Mouse (Mus musculus): Measurements from ENCODE around the gene Rpl36-ps4.

Gene Rpl36-ps4

DNA sequence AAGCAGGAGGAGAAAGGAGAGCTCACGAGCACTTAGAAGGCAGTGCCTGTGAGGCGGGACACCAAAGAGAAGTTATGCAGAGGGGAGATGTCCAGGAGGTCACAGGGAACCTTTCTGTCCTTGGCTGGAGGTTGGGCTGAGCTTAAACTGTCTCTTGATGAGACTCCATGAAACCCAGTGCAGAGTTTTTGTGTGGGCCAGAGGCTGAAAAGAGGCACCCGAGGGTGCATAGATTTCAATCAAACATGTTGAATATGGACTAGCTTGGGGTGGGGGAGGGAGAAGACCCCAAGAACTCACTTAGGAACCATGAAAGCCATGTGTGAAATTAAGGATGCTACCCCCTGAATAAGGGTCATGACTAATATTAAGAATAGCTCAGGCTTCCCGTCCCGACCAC lies at the start of gene Rpl36-ps4:
Gene Rpl36-ps4 (plus strand): TSS at position 301 of the 400 bp plus-strand sequence.
- no peak for DNase-seq (ENCODE audit: low read depth, low spot score)

DNA sequence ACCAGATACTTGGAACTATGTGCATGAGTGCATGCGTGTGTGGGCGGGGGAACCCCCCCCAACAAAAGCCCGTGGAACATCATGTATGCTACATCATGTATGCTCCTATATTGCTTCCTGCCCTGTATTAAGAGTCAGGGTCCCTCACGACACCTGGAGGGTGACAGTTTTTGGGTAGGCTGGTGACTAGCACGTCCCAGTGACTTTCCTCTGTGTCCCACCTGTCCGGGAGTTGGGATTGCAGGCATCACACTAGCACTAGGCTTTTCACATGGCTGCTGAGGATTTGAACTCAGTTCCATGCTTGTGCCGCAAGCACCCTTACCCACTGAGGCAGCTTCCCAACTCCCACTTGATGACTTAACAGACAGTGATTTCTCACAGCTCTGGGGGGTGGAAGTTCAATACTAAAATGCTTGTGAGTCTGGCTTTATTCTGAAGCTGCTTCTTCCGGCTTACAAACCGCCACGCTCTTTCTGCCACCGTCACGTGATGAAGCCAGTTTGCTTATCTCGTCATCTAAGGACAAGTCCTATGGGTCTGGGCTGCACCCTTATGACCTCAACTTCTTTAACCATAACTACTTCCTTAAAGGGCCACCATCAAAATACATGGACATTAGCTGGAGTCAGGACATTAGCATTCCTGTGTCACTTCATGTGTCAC lies 49.2 kb upstream of the Rpl36-ps4 start:
- peak; percentile 8 for DNase-seq (ENCODE audit: low read depth, low spot score)

- DNase-seq (ENCODE audit: low read depth, low spot score), result no peak
These were observed 48.5 kb upstream of the Rpl36-ps4 start for GRCm38 (mm10) chr17:87872286-87872685.

DNA sequence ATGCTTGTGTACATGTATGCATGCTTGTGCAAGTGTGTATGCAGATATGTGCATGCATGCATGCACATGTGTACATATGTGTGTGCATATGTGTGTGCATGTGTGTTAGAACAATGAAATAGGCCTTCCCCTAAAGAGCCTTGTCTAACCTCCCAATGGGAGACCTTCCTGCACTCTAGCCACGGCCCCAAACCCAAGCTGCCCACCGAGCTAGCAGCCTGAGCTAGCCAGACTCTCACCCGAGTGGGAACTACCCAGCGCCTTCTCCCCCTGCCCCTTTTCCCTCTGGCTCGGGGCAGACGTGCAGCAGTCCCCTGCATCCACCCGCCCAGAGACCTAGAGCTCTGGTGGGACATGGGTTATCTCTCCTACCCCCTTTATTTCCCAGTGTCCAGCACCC lies 47.3 kb upstream of the Rpl36-ps4 start:
- DNase-seq (ENCODE audit: low read depth, low spot score), result no peak

GRCm38 (mm10) chr17:87873943-87874342 lies 46.8 kb upstream of the Rpl36-ps4 start:
- no peak for DNase-seq (ENCODE audit: low read depth, low spot score)

- DNase-seq (ENCODE audit: low read depth, low spot score), result no peak
These were observed 45.3 kb upstream of the Rpl36-ps4 start for GRCm38 (mm10) chr17:87875346-87875920.

DNA sequence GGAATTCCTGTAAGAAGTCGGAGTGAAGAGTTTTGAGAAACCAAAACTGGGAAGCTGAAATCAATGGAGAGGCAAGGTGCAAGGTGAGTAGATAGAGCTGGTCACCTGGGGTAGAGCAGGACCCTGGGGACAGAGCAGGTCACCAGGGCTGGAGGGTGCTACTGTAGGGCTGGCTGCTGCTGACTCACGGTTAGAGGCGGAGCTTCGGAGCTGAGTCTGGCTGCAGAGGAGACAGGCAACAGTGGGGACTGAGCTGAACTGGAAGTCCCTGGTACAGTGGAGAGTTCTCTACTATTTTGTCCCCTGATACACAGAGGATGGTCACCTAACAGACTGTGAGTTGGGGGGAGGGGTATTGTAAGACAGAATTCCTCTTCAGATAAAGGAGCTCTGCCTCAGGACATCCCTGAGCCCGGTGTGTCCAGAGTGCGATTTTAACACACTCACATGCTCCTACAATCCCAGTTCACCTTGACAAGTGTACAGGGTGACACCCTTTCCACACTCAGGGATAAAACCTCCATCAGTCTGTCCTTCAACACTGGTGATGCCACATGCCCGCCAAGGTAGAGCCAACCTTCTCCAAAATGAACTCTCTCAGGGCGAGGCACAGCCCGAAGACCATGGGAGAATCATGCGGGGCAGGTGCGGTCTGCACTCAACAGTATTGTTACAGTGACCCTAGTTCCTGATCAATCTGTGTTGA lies 44.3 kb upstream of the Rpl36-ps4 start:
- no peak for DNase-seq (ENCODE audit: low read depth, low spot score)

- DNase-seq (ENCODE audit: low read depth, low spot score), result no peak
These were observed 43.3 kb upstream of the Rpl36-ps4 start for GRCm38 (mm10) chr17:87877207-87878073.

- DNase-seq (ENCODE audit: low read depth, low spot score), result no peak
These were observed 42.0 kb upstream of the Rpl36-ps4 start for GRCm38 (mm10) chr17:87878556-87879483.

DNA sequence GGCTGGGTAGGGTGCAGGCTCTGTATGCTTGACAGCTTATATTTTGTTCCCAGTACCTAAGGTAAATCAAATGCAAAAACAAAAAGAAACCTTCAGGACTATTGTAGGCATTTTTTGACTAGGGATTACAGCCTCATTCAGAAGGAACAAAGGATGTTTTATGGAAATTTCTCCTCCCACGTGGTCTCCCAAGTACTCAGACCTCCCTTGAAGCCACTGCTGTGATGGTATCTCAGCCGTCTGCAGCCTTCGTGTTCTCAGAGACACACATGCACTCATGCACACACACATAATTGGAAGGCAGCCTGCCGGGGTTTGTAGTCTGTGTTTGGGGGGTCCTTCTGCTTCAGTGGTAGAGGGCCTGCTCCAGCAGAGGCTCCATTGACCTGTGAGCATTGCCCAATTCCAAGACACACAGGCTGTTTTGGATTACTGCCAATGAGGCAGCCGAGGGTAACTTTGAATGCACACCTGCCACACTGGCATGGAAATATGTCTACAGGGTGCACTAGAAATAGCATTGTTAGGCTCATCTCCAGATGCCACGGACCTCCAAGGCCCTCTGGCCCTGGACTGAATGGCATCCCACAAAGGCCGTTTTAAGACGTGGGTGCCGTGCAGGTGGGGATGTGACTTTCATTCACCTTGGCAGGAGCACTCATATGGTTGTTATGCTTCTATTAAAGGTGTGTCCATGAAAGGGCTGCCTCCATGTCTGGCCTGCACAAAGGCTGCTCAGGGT lies 41.1 kb upstream of the Rpl36-ps4 start:
- DNase-seq (ENCODE audit: low read depth, low spot score), result no peak

DNA sequence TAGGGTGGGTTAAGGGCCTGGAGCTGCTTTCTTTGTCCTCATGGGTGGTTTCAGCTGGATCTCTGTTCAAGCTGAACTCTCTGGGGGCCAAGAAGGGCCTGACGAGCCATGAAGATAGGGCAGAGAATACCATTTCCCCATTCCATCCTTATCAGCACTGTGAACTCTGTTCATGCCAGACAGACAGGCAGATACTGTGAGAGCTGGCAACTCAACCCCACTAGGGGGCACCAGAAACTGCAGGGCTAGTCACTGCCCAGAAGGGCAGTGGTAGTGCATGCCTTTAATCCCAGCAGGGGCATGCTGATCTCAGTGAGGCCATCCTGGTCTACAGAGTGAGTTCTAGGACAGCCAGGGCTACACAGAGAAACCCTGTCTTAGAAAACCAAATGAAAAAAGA lies 38.2 kb upstream of the Rpl36-ps4 start:
- DNase-seq (ENCODE audit: low read depth, low spot score), result peak; percentile 11

DNA sequence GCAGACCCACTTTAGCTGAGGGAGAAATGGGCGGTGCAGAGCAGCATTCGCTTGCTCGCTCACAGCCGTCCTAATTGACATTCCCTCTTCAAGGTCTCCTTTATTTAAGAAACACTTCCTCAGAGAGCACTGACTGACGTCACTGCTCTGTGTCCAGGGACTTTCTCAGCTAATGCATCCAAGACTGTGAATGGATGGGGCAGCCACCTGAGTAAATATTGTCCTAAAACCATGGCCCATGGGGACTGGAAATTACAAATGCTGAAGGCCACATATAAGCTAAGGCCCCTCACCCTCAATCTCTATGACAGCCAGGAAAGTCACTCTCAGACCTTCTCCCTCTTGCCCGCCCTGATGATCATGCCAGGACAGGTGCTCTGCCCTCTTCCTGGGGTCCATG lies 23.6 kb upstream of the Rpl36-ps4 start:
- no peak for DNase-seq (ENCODE audit: low read depth, low spot score)

GRCm38 (mm10) chr17:87900677-87901076 lies 20.1 kb upstream of the Rpl36-ps4 start:
- no peak for DNase-seq (ENCODE audit: low read depth, low spot score)

- DNase-seq (ENCODE audit: low read depth, low spot score), result no peak
These were observed 19.6 kb upstream of the Rpl36-ps4 start for GRCm38 (mm10) chr17:87901163-87901562.

GRCm38 (mm10) chr17:87903213-87903612 lies 17.6 kb upstream of the Rpl36-ps4 start:
- no peak for DNase-seq (ENCODE audit: low read depth, low spot score)

DNA sequence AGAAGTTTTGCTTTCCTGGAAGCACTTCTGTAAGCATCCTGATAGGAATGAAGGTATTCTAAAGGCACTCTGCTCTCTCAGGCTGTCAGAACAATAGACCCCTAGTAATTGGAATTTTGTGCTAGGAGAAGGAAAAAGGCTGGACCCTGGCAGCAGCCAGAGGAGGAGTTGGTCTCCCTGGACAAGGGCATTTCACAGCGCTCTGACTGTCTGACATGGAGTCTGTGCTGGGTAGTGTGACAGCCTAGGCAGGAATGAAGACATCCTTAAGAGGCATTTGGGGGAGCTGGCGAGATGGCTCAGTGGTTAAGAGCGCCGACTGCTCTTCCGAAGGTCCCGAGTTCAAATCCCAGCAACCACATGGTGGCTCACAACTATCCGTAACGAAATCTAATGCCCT lies 17.1 kb upstream of the Rpl36-ps4 start:
- no peak for DNase-seq (ENCODE audit: low read depth, low spot score)

DNA sequence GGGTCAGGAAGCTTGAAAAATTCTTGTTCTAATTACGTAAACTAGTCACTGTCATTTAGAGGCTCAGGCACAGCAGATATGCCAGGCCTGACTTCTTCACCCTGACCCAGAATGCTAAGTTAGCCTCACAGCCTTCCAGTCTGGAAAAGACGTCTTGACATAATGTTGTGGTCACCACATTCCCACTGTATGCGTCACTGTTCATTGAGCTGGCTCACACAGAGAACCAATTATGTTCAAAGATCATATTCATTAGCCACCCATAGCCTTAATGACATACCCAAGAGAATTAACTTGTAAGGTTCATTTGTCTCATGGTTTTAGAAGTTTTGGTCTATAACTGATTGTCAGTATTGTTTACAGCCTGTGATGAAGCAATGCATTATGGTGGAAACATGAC lies 5.4 kb upstream of the Rpl36-ps4 start:
- DNase-seq (ENCODE audit: low read depth, low spot score), result no peak

DNA sequence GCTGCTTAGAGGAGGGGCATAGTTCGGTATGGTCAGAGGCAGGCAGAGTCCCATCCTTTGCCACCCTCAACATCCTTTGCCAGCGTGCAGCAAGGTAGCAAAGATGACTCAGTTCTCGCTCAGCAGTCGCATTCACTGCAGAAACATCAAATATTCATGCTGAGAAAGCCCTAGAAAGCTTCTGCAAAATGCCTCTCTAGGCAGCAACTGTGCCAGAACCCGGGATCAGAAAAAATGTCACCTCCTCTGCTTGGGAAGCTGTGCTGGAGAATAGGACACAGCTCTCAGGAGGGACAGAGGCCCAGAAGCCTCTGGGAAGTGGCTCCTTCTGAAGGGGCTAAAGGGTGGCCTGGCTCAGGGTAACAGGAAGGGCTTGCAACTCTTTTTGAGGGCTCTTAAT lies 2.7 kb upstream of the Rpl36-ps4 start:
- no peak for DNase-seq (ENCODE audit: low read depth, low spot score)

DNA sequence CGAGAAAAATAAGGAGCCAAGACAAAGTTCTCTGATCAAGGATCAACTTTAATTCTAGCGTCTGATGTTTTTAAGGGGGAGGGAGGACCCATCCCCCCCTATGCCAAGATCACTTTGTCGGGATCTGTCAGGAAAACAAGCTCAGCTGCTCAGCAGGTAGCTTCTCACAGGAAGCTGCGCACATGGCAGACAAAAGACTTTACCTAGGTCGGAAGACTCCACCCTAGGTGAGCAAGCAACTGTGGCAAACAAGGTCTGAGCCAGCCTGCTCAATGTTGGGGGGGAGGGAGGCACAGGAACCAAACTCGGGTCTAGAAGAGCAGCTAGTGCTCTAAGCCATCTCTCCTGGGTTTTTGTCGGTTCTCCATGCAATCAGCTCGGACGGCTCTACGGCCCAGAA lies 13.5 kb downstream of the Rpl36-ps4 start:
- DNase-seq (ENCODE audit: low read depth, low spot score), result no peak

DNA sequence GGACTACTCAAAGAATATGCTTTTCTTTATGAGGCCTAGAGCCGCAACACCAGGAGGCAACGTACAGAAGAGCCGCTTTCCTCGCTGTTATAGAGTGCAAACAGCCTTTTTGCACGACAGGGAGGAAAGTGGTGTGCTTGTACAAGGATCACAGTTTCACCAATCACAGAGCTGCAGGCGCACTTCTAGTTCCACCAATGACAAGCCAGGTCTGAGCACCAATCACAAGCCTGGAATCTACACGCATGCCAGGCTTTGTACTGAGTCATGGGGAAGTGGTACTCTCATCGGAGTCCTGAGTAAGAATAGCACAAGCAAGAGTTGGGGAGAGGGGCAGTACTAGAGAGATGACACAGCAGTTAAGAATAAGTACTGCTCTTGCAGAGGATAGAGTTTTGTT lies 14.0 kb downstream of the Rpl36-ps4 start:
- no peak for DNase-seq (ENCODE audit: low read depth, low spot score)

Data from CD4-positive helper T cell, adult 2 months (primary cell).